Mouse (Mus musculus): ENCODE measurements around the gene Myo5a. TPM values are rescaled to one million over a fixed set of nuclear protein-coding genes. Genes with fewer than 3 reads are reported as not detected.

Myo5a gene
- 7.1 and 8.6 TPM in 2 replicates for polyA plus RNA-seq (2015; fragmentation: Nextera tagmentation; extraction: Ambion mirVana)

DNA sequence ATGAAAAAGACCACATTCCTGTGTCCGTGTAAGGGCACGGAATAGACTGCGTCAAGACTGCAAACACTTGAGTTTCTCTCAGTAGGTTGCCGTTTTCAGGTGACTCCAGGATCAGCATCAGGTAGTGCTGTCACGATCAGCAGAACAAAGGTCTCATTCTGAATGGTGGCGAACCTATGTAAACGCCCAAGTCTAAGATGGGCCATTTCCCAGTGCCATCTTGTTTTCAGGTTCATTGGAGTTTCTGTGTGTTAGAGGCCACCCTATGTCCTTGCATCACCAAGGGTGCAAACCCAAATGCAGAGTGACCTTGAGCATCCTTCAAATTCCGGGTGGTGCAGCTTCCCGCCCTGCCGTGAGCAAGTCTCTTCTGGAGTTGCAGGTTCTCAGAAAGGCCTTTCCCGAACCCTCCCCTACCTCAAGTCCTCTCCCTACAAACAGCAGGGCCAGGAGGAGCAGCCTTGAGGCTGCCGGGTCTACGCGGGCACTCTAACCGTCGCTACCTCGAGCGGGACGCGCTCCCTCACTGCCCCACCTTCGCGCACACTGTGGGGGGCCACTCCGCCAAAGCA lies at the start of gene Myo5a:
Gene Myo5a, plus strand, starts transcription at position 559 of the 572 bp plus-strand sequence.
- no peak for ATAC-seq (ENCODE audit: low read depth)
- peak within 1 kb of the TSS; percentile 88 for H3K4me3 ChIP-seq (ENCODE audit: low read length)
- WGBS = 17% methylated on average over 23 of the region's 23 CpGs

GRCm38 (mm10) chr9:75022546-75022945 lies 48.3 kb upstream of the Myo5a start:
- Histone ChIP-seq H3K4me2 (ENCODE audit: low read depth, low read length) (no peak overlapping the region), H3K9ac (ENCODE audit: low read length) (no peak overlapping the region), H3K36me3 (ENCODE audit: control insufficient read depth, insufficient read depth, low read length) (peaks cover 3% of the 10 kb centered on the region), H3K27me3 (ENCODE audit: control insufficient read depth, insufficient read depth, low read depth, low read length) (no peaks in the 10 kb centered on the region), H3K4me3 (ENCODE audit: low read length) (no peak overlapping the region), H3K27ac (ENCODE audit: low read length) (no peak overlapping the region), H3K9me3 (ENCODE audit: control insufficient read depth, low read length) (no peaks in the 10 kb centered on the region), H3K4me1 (replicated peaks; ENCODE audit: control insufficient read depth, insufficient read depth, low read length) (no peaks in the 10 kb centered on the region)
- ATAC-seq (ENCODE audit: low read depth) = no peak
- WGBS = 84% methylated on average over 7 of the region's 7 CpGs

More for the DNA sequence above, at the start of gene Myo5a:
- Histone ChIP-seq H3K27me3 (ENCODE audit: control insufficient read depth, insufficient read depth, low read depth, low read length) (no peaks in the 10 kb centered on the region), H3K36me3 (ENCODE audit: control insufficient read depth, insufficient read depth, low read length) (no peaks in the 10 kb centered on the region), H3K4me1 (replicated peaks; ENCODE audit: control insufficient read depth, insufficient read depth, low read length) (peaks cover 9% of the 10 kb centered on the region; the same call in 1 of the 2 replicates), H3K27ac (ENCODE audit: low read length) (peak within 1 kb of the TSS; percentile 83), H3K9me3 (ENCODE audit: control insufficient read depth, low read length) (no peaks in the 10 kb centered on the region), H3K9ac (ENCODE audit: low read length) (peak within 1 kb of the TSS; percentile 89), H3K4me2 (ENCODE audit: low read depth, low read length) (peak within 1 kb of the TSS; percentile 99)

GRCm38 (mm10) chr9:75023150-75023894 lies 47.5 kb upstream of the Myo5a start:
- ATAC-seq (ENCODE audit: low read depth) = no peak
- Histone ChIP-seq H3K9ac (ENCODE audit: low read length) (no peak overlapping the region), H3K27ac (ENCODE audit: low read length) (no peak overlapping the region), H3K36me3 (ENCODE audit: control insufficient read depth, insufficient read depth, low read length) (peaks cover 3% of the 10 kb centered on the region), H3K27me3 (ENCODE audit: control insufficient read depth, insufficient read depth, low read depth, low read length) (no peaks in the 10 kb centered on the region), H3K9me3 (ENCODE audit: control insufficient read depth, low read length) (no peaks in the 10 kb centered on the region), H3K4me2 (ENCODE audit: low read depth, low read length) (no peak overlapping the region), H3K4me3 (ENCODE audit: low read length) (no peak overlapping the region), H3K4me1 (replicated peaks; ENCODE audit: control insufficient read depth, insufficient read depth, low read length) (no peaks in the 10 kb centered on the region)
- 44% methylated on average over 5 of the region's 5 CpGs for WGBS

GRCm38 (mm10) chr9:75024089-75024488 lies 46.7 kb upstream of the Myo5a start:
- WGBS = 36% methylated on average over 7 of the region's 7 CpGs
- Histone ChIP-seq H3K27ac (ENCODE audit: low read length) (no peak overlapping the region), H3K4me2 (ENCODE audit: low read depth, low read length) (no peak overlapping the region), H3K9ac (ENCODE audit: low read length) (no peak overlapping the region), H3K36me3 (ENCODE audit: control insufficient read depth, insufficient read depth, low read length) (peaks cover 3% of the 10 kb centered on the region), H3K9me3 (ENCODE audit: control insufficient read depth, low read length) (no peaks in the 10 kb centered on the region), H3K4me3 (ENCODE audit: low read length) (no peak overlapping the region), H3K4me1 (replicated peaks; ENCODE audit: control insufficient read depth, insufficient read depth, low read length) (no peaks in the 10 kb centered on the region), H3K27me3 (ENCODE audit: control insufficient read depth, insufficient read depth, low read depth, low read length) (no peaks in the 10 kb centered on the region)
- ATAC-seq (ENCODE audit: low read depth) = no peak

GRCm38 (mm10) chr9:75025689-75026088 lies 45.1 kb upstream of the Myo5a start:
- no peak for ATAC-seq (ENCODE audit: low read depth)
- Histone ChIP-seq H3K4me2 (ENCODE audit: low read depth, low read length) (no peak overlapping the region), H3K4me1 (replicated peaks; ENCODE audit: control insufficient read depth, insufficient read depth, low read length) (no peaks in the 10 kb centered on the region), H3K27me3 (ENCODE audit: control insufficient read depth, insufficient read depth, low read depth, low read length) (no peaks in the 10 kb centered on the region), H3K36me3 (ENCODE audit: control insufficient read depth, insufficient read depth, low read length) (peaks cover 3% of the 10 kb centered on the region), H3K27ac (ENCODE audit: low read length) (no peak overlapping the region), H3K4me3 (ENCODE audit: low read length) (no peak overlapping the region), H3K9ac (ENCODE audit: low read length) (no peak overlapping the region), H3K9me3 (ENCODE audit: control insufficient read depth, low read length) (no peaks in the 10 kb centered on the region)
- whole genome bisulfite sequencing = 68% methylated on average over 6 of the region's 6 CpGs

DNA sequence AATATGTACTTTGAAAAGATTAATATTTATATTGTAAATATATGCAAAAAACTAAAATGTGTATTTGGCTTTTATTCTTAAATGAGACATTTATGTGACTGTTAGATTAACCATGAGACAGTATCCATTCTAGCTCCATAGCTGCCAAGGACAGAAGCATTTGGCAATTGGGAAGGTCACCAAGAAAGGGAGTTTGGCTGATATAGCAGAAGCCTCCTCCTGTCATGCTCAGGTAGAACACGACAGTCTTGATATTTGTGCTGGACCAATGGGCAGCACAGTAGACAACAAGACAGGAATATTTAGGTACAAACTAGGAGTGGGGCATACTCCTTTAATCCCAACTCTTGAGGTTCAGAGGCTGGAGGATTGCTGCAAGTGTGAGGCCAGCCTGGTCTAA lies 38.4 kb upstream of the Myo5a start:
- ATAC-seq (ENCODE audit: low read depth) = no peak
- Histone ChIP-seq H3K9ac (ENCODE audit: low read length) (no peak overlapping the region), H3K36me3 (ENCODE audit: control insufficient read depth, insufficient read depth, low read length) (no peaks in the 10 kb centered on the region), H3K27me3 (ENCODE audit: control insufficient read depth, insufficient read depth, low read depth, low read length) (no peaks in the 10 kb centered on the region), H3K27ac (ENCODE audit: low read length) (no peak overlapping the region), H3K4me3 (ENCODE audit: low read length) (no peak overlapping the region), H3K4me1 (replicated peaks; ENCODE audit: control insufficient read depth, insufficient read depth, low read length) (no peaks in the 10 kb centered on the region; the same call in 1 of the 2 replicates), H3K9me3 (ENCODE audit: control insufficient read depth, low read length) (no peaks in the 10 kb centered on the region), H3K4me2 (ENCODE audit: low read depth, low read length) (no peak overlapping the region)
- WGBS = 84% methylated on average over 1 of the region's 1 CpGs

- H3K4me2 ChIP-seq (ENCODE audit: low read depth, low read length) = no peak overlapping the region
- no peak overlapping the region for H3K27ac ChIP-seq (ENCODE audit: low read length)
- H3K9ac ChIP-seq (ENCODE audit: low read length) = no peak overlapping the region
- no peaks in the 10 kb centered on the region for H3K9me3 ChIP-seq (ENCODE audit: control insufficient read depth, low read length)
- 50% methylated on average over 7 of the region's 7 CpGs for WGBS
- no peak overlapping the region for H3K4me3 ChIP-seq (ENCODE audit: low read length)
- ATAC-seq (ENCODE audit: low read depth) = no peak
- H3K27me3 ChIP-seq (ENCODE audit: control insufficient read depth, insufficient read depth, low read depth, low read length) = no peaks in the 10 kb centered on the region
- H3K36me3 ChIP-seq (ENCODE audit: control insufficient read depth, insufficient read depth, low read length) = no peaks in the 10 kb centered on the region
- H3K4me1 ChIP-seq (replicated peaks; ENCODE audit: control insufficient read depth, insufficient read depth, low read length) = no peaks in the 10 kb centered on the region; the same call in 1 of the 2 replicates
These were observed 37.7 kb upstream of the Myo5a start for GRCm38 (mm10) chr9:75033141-75033540.

DNA sequence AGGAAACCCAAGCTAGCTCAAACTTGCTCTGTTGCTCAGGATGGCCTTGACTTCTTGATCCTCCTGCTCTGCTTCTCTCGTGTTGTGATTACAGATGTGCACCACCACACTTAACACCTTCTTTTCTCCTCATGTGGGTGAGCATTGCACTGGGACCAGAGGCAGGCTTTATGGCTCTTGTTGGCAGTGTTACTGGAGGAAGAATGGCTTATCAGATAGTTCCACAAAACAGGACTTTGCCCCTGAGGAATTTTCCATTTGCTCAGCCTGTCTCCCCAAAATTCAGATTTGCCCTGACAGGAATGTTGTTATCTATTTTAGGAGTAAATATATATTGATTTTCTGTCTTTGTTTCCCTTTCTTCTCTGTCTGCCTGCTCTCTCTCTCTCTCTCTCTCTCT lies 36.1 kb upstream of the Myo5a start:
- ATAC-seq (ENCODE audit: low read depth) = no peak
- WGBS = 31% methylated on average over 1 of the region's 1 CpGs
- no peak overlapping the region for H3K27ac ChIP-seq (ENCODE audit: low read length)
- H3K27me3 ChIP-seq (ENCODE audit: control insufficient read depth, insufficient read depth, low read depth, low read length) = no peaks in the 10 kb centered on the region
- no peak overlapping the region for H3K4me3 ChIP-seq (ENCODE audit: low read length)
- no peak overlapping the region for H3K9ac ChIP-seq (ENCODE audit: low read length)
- H3K36me3 ChIP-seq (ENCODE audit: control insufficient read depth, insufficient read depth, low read length) = no peaks in the 10 kb centered on the region
- peaks cover 11% of the 10 kb centered on the region; the same call in 1 of the 2 replicates for H3K4me1 ChIP-seq (replicated peaks; ENCODE audit: control insufficient read depth, insufficient read depth, low read length)
- H3K4me2 ChIP-seq (ENCODE audit: low read depth, low read length) = no peak overlapping the region
- H3K9me3 ChIP-seq (ENCODE audit: control insufficient read depth, low read length) = no peaks in the 10 kb centered on the region

GRCm38 (mm10) chr9:75035944-75036343 lies 34.9 kb upstream of the Myo5a start:
- Histone ChIP-seq H3K36me3 (ENCODE audit: control insufficient read depth, insufficient read depth, low read length) (no peaks in the 10 kb centered on the region), H3K27ac (ENCODE audit: low read length) (no peak overlapping the region)
- 52% methylated on average over 4 of the region's 4 CpGs for WGBS

More at GRCm38 (mm10) chr9:75035944-75036343, 34.9 kb upstream of the Myo5a start:
- no peak overlapping the region for H3K9ac ChIP-seq (ENCODE audit: low read length)
- no peak for ATAC-seq (ENCODE audit: low read depth)
- H3K27me3 ChIP-seq (ENCODE audit: control insufficient read depth, insufficient read depth, low read depth, low read length) = no peaks in the 10 kb centered on the region
- H3K4me1 ChIP-seq (replicated peaks; ENCODE audit: control insufficient read depth, insufficient read depth, low read length) = peaks cover 12% of the 10 kb centered on the region; the same call in 1 of the 2 replicates
- H3K4me3 ChIP-seq (ENCODE audit: low read length) = no peak overlapping the region
- H3K4me2 ChIP-seq (ENCODE audit: low read depth, low read length) = no peak overlapping the region
- H3K9me3 ChIP-seq (ENCODE audit: control insufficient read depth, low read length) = no peaks in the 10 kb centered on the region

Data from lung, embryonic 16.5 days (tissue).